Mouse (Mus musculus) liver, embryonic 16.5 days (tissue): ENCODE data around the gene Zbtb17. TPM values are rescaled to one million over a fixed set of nuclear protein-coding genes. Genes with fewer than 3 reads are reported as not detected.

Experiments
- ATAC-seq: fragments of 200-750 bp; cut with Nextera tagmentation; 2 replicates; pipeline ENCODE4 v1.8.0; 2017; ENCODE audit warnings: low read depth, mild to moderate bottlenecking, moderate number of reproducible peaks, moderate library complexity
- H3K27ac ChIP-seq: fragments of 300-500 bp; sonication (generic); 2 replicates; pipeline ENCODE4 v1.5.1; 2014; ENCODE audit warnings: mild to moderate bottlenecking, low read length
- H3K27me3 ChIP-seq: fragments of 300-500 bp; sonication (generic); 2 replicates; pipeline ENCODE4 v1.6.1; 2014; ENCODE audit warnings: low read depth, low read length, mixed read lengths; ENCODE audit not compliant: control insufficient read depth, insufficient read depth
- H3K36me3 ChIP-seq: fragments of 300-500 bp; sonication (generic); 2 replicates; pipeline ENCODE4 v1.6.1; 2014; ENCODE audit warnings: mild to moderate bottlenecking; ENCODE audit not compliant: control insufficient read depth, insufficient read depth
- H3K4me1 ChIP-seq: fragments of 300-500 bp; sonication (generic); 2 replicates; pipeline ENCODE4 v1.6.1; 2014; ENCODE audit warnings: low read depth, low read length, mixed read lengths; ENCODE audit not compliant: control insufficient read depth
- H3K4me2 ChIP-seq: fragments of 300-500 bp; sonication (generic); 2 replicates; pipeline ENCODE4 v1.6.1; 2014; ENCODE audit warnings: low read depth, low read length, mixed read lengths
- H3K4me3 ChIP-seq: fragments of 300-500 bp; sonication (generic); 2 replicates; pipeline ENCODE4 v1.5.1; 2014; ENCODE audit warnings: low read depth, mild to moderate bottlenecking, low read length
- H3K9ac ChIP-seq: fragments of 300-500 bp; sonication (generic); 2 replicates; pipeline ENCODE4 v1.6.1; 2014; ENCODE audit warnings: low read depth, low read length
- H3K9me3 ChIP-seq: fragments of 300-500 bp; sonication (generic); replicated peaks from 2 replicates; pipeline ENCODE4 v1.6.1; 2016; ENCODE audit warnings: low read length; ENCODE audit not compliant: control insufficient read depth
- WGBS: fragments of 180-500 bp; shearing (Covaris S2); extraction: QIAGEN DNeasy Blood & Tissue Kit; methylation state at CpG from one replicate; pipeline ENCODE4 v1.1.7; 2014; ENCODE audit not compliant: insufficient replicate concordance; 5-methylcytosine and 5-hydroxymethylcytosine counted together
- polyA plus RNA-seq: library from polyadenylated mRNA; unstranded; fragments of >200 nt; fragmentation: Nextera tagmentation; extraction: Ambion mirVana; gene quantifications from 2 replicates; pipeline ENCODE4 v1.2.1, GENCODE M21; 2015

Gene Zbtb17
- polyA plus RNA-seq, 1 experiment from 2014 or later: 6.6 TPM

- no peak for ATAC-seq
Observed at GRCm38 (mm10) chr4:141423288-141423687, 21.2 kb upstream of the Zbtb17 start.

GRCm38 (mm10) chr4:141423691-141424431, 20.6 kb upstream of the Zbtb17 start:
- 77% methylated on average over 13 of the region's 13 CpGs for WGBS
- Histone ChIP-seq H3K27ac (no peak overlapping the region), H3K27me3 (peaks cover 6% of the 10 kb centered on the region), H3K4me1 (peaks cover 7% of the 10 kb centered on the region), H3K9ac (no peak overlapping the region), H3K9me3 (no peaks in the 10 kb centered on the region), H3K4me2 (no peak overlapping the region), H3K36me3 (no peaks in the 10 kb centered on the region), H3K4me3 (no peak overlapping the region)
- no peak for ATAC-seq

More at GRCm38 (mm10) chr4:141423288-141423687, 21.2 kb upstream of the Zbtb17 start:
- 73% methylated on average over 5 of the region's 5 CpGs for whole genome bisulfite sequencing
- Histone ChIP-seq H3K9me3 (no peaks in the 10 kb centered on the region), H3K27me3 (peaks cover 6% of the 10 kb centered on the region), H3K36me3 (no peaks in the 10 kb centered on the region), H3K4me1 (peaks cover 7% of the 10 kb centered on the region), H3K9ac (no peak overlapping the region), H3K27ac (no peak overlapping the region), H3K4me2 (no peak overlapping the region), H3K4me3 (no peak overlapping the region)

- no peak overlapping the region for H3K27ac ChIP-seq
- peaks cover 6% of the 10 kb centered on the region for H3K27me3 ChIP-seq
- WGBS: 5% methylated on average over 36 of the region's 36 CpGs
- no peak overlapping the region for H3K9ac ChIP-seq
- no peak for ATAC-seq
- no peaks in the 10 kb centered on the region for H3K36me3 ChIP-seq
- peak overlapping the region; percentile 39 for H3K4me2 ChIP-seq
- H3K9me3 ChIP-seq: no peaks in the 10 kb centered on the region
- peak overlapping the region; percentile 1; the same call in 1 of the 2 replicates for H3K4me3 ChIP-seq
- peaks cover 4% of the 10 kb centered on the region; the same call in 1 of the 2 replicates for H3K4me1 ChIP-seq
Observed at GRCm38 (mm10) chr4:141425484-141426479, 18.7 kb upstream of the Zbtb17 start.

- no peak for ATAC-seq
- Histone ChIP-seq H3K4me1 (no peaks in the 10 kb centered on the region), H3K9ac (no peak overlapping the region), H3K36me3 (no peaks in the 10 kb centered on the region), H3K27ac (no peak overlapping the region), H3K4me3 (no peak overlapping the region), H3K4me2 (no peak overlapping the region), H3K27me3 (peaks cover 6% of the 10 kb centered on the region; the same call in 1 of the 2 replicates), H3K9me3 (no peaks in the 10 kb centered on the region)
- 64% methylated on average over 10 of the region's 10 CpGs for WGBS
Observed at GRCm38 (mm10) chr4:141426796-141427745, 17.4 kb upstream of the Zbtb17 start.

- no peak for ATAC-seq
- peaks cover 6% of the 10 kb centered on the region; the same call in 1 of the 2 replicates for H3K27me3 ChIP-seq
- 74% methylated on average over 13 of the region's 13 CpGs for WGBS
- H3K27ac ChIP-seq: no peak overlapping the region
- no peaks in the 10 kb centered on the region for H3K4me1 ChIP-seq
- H3K9me3 ChIP-seq: no peaks in the 10 kb centered on the region
- H3K36me3 ChIP-seq: no peaks in the 10 kb centered on the region
- H3K4me3 ChIP-seq: no peak overlapping the region
- H3K9ac ChIP-seq: no peak overlapping the region
- H3K4me2 ChIP-seq: no peak overlapping the region
Observed at GRCm38 (mm10) chr4:141427921-141428320, 16.5 kb upstream of the Zbtb17 start.

GRCm38 (mm10) chr4:141429381-141429780, 15.1 kb upstream of the Zbtb17 start:
- WGBS: 61% methylated on average over 6 of the region's 6 CpGs
- no peak overlapping the region for H3K27ac ChIP-seq
- peaks cover 6% of the 10 kb centered on the region; the same call in 1 of the 2 replicates for H3K27me3 ChIP-seq
- H3K9ac ChIP-seq: no peak overlapping the region
- H3K9me3 ChIP-seq: no peaks in the 10 kb centered on the region
- no peaks in the 10 kb centered on the region for H3K4me1 ChIP-seq
- H3K4me2 ChIP-seq: no peak overlapping the region
- H3K4me3 ChIP-seq: no peak overlapping the region
- ATAC-seq: no peak
- H3K36me3 ChIP-seq: no peaks in the 10 kb centered on the region

GRCm38 (mm10) chr4:141429847-141430246, 14.6 kb upstream of the Zbtb17 start:
- Histone ChIP-seq H3K27ac (no peak overlapping the region), H3K27me3 (peaks cover 6% of the 10 kb centered on the region; the same call in 1 of the 2 replicates), H3K9ac (no peak overlapping the region), H3K4me3 (no peak overlapping the region), H3K36me3 (no peaks in the 10 kb centered on the region), H3K4me2 (no peak overlapping the region), H3K9me3 (no peaks in the 10 kb centered on the region), H3K4me1 (no peaks in the 10 kb centered on the region)
- 40% methylated on average over 9 of the region's 9 CpGs for WGBS
- ATAC-seq: no peak

- Histone ChIP-seq H3K27me3 (no peaks in the 10 kb centered on the region), H3K9ac (no peak overlapping the region), H3K27ac (no peak overlapping the region), H3K4me3 (no peak overlapping the region), H3K4me1 (no peaks in the 10 kb centered on the region), H3K36me3 (no peaks in the 10 kb centered on the region), H3K9me3 (no peaks in the 10 kb centered on the region), H3K4me2 (no peak overlapping the region)
- 22% methylated on average over 9 of the region's 9 CpGs for WGBS
- ATAC-seq: no peak
Observed at GRCm38 (mm10) chr4:141430997-141431396, 13.5 kb upstream of the Zbtb17 start.
